Mouse (Mus musculus): Measurements from ENCODE around the gene Il11ra1. TPM values are rescaled to one million over a fixed set of nuclear protein-coding genes. Genes with fewer than 3 reads are reported as not detected.
A peak's percentile ranks its signal among the peaks of the same experiment; 100 is the strongest.

Gene Il11ra1
- polyA plus RNA-seq, 1 experiment from 2014 or later: 63.8 TPM

DNA sequence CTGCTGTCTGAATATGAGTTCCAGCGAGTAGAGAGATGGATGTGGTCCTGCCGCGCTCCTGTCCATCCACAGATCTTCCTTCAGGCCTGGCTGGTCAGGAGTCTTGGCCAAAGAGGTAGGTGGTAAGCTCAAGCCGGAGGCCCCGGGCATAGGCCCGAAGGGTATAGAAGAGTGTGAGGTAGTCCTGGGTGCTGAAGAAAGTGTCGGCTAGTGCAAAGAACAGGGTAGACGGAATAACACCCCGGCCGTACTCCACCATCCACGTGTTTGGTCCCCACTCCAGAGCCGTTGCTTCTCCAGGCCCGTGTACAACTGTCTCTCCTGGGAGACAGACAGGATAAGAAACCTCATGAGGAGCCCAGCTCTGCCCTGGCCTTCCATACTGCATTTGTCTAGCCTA lies 39.5 kb downstream of the Il11ra1 start:
- Histone ChIP-seq H3K27me3 (replicated peaks; ENCODE audit: control insufficient read depth, insufficient read depth, low read length) (no peaks in the 10 kb centered on the region), H3K9ac (ENCODE audit: low read depth, low read length) (0 out of 2 replicates have a peak overlapping the region, but pooled peaks have one; percentile 17), H3K36me3 (ENCODE audit: control insufficient read depth, insufficient read depth) (peaks cover 7% of the 10 kb centered on the region; the same call in 1 of the 2 replicates), H3K9me3 (ENCODE audit: control insufficient read depth) (no peaks in the 10 kb centered on the region), H3K4me3 (ENCODE audit: low read depth, low read length) (no peak overlapping the region), H3K4me1 (replicated peaks; ENCODE audit: control insufficient read depth, insufficient read depth, low read length) (peaks cover 8% of the 10 kb centered on the region; the same call in 1 of the 2 replicates), H3K27ac (ENCODE audit: low read depth, low read length) (no peak overlapping the region), H3K4me2 (replicated peaks; ENCODE audit: low read depth) (peak overlapping the region; percentile 96; the same call in 1 of the 2 replicates)
- no peak for TF ChIP-seq CTCF (IDR thresholded peaks at IDR 0.05; ENCODE audit: low read depth)
- ATAC-seq: no peak
- 97% methylated on average over 13 of the region's 13 CpGs for WGBS

DNA sequence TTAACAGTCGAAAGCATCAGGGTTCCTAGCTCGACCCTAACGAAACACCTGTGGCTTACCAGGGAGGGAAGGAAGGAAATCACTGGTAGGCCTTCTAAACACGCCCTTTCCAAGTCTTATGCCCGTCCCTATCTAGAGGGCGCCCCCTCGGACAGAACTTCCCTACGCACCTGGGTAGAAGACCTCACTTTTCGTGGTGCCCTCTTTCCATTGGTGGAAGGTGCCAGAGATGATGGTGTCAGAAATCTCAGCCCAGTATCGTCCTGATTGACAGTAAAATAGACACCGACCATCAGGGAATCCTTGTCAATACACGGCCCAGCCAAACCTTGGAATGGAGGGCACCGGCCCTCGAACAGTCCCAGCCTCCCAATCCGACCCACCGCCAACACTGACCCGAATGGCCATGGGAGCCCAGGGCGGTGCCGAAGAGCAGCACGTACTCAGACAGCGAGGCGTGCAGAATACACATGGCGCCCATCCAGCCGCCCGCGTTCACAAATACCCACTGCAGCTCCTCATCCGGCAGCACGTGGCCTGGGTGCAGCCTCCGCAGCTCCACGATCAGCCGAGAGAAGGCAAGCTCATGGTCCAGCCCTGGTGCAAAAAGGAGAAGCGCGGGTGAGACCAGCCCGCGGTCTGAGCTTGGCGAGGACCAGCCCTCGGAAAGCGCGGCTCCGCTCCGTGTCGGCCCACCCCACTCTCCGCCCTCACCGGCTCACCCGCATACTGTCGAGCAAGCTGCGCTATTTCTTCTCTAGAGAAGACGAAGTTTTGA lies 40.8 kb downstream of the Il11ra1 start:
- Histone ChIP-seq H3K9ac (ENCODE audit: low read depth, low read length) (peak overlapping the region; percentile 57), H3K4me2 (replicated peaks; ENCODE audit: low read depth) (peak overlapping the region; percentile 96), H3K27me3 (replicated peaks; ENCODE audit: control insufficient read depth, insufficient read depth, low read length) (no peaks in the 10 kb centered on the region), H3K36me3 (ENCODE audit: control insufficient read depth, insufficient read depth) (peaks cover 7% of the 10 kb centered on the region; the same call in 1 of the 2 replicates), H3K4me1 (replicated peaks; ENCODE audit: control insufficient read depth, insufficient read depth, low read length) (peaks cover 8% of the 10 kb centered on the region; the same call in 1 of the 2 replicates), H3K4me3 (ENCODE audit: low read depth, low read length) (peak overlapping the region; percentile 63), H3K9me3 (ENCODE audit: control insufficient read depth) (no peaks in the 10 kb centered on the region), H3K27ac (ENCODE audit: low read depth, low read length) (peak overlapping the region; percentile 82)
- WGBS: under 1% methylated on average over 46 of the region's 48 CpGs
- peak; percentile 65 for ATAC-seq
- TF ChIP-seq CTCF (IDR thresholded peaks at IDR 0.05; ENCODE audit: low read depth): peak; percentile 45

DNA sequence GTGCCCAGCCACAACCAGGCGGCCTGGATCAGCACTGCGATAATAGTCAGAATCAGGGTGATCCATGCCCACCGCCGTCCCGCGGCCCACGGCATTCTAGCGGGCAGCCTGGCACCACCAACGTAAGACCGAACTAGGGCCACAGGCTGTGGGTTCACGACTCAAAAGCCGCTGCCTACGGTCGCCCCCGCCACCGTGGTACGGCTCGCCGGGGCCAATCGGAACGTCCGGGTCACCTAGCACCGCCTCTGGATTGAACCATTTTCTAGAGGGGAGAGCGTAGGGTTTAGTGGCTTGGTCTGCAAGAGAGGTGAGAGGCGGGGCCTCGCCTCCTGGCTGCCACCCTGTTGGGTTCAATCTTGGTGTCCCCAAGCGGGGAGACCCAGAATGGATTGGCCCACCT lies 41.4 kb downstream of the Il11ra1 start:
- under 1% methylated on average over 27 of the region's 27 CpGs for WGBS
- H3K27ac ChIP-seq (ENCODE audit: low read depth, low read length): peak overlapping the region; percentile 82
- peak overlapping the region; percentile 96 for H3K4me2 ChIP-seq (replicated peaks; ENCODE audit: low read depth)
- 0 out of 2 replicates have a peak, but pooled peaks cover under 1% of the 10 kb centered on the region for H3K9me3 ChIP-seq (ENCODE audit: control insufficient read depth)
- peak; percentile 49; the same call in 1 of the 2 replicates for TF ChIP-seq CTCF (IDR thresholded peaks at IDR 0.05; ENCODE audit: low read depth)
- H3K9ac ChIP-seq (ENCODE audit: low read depth, low read length): peak overlapping the region; percentile 57
- ATAC-seq: peak; percentile 91
- H3K27me3 ChIP-seq (replicated peaks; ENCODE audit: control insufficient read depth, insufficient read depth, low read length): no peaks in the 10 kb centered on the region
- H3K4me3 ChIP-seq (ENCODE audit: low read depth, low read length): peak overlapping the region; percentile 63
- H3K4me1 ChIP-seq (replicated peaks; ENCODE audit: control insufficient read depth, insufficient read depth, low read length): peaks cover 8% of the 10 kb centered on the region; the same call in 1 of the 2 replicates
- peaks cover 7% of the 10 kb centered on the region; the same call in 1 of the 2 replicates for H3K36me3 ChIP-seq (ENCODE audit: control insufficient read depth, insufficient read depth)

DNA sequence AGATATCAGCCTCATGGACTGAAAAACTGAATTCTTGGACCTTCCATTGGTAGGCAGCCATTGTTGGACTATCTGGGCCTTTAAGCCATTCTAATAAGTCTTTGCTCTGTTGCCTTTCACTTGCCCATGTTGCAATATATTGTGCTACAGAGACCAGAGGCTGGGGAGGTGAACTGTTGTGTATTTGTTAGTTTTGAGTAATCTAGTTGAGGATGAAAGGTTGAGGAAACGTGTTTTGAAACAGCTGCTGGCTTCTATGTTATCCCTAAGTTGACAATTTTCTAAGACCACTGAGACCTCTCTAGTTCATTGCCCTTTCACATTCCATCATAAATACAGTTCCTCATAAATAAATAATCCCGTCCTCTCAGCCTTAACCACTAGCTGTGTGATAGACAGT lies 44.3 kb downstream of the Il11ra1 start:
- no peak overlapping the region for H3K4me2 ChIP-seq (replicated peaks; ENCODE audit: low read depth)
- TF ChIP-seq CTCF (IDR thresholded peaks at IDR 0.05; ENCODE audit: low read depth): no peak
- 63% methylated on average over 2 of the region's 2 CpGs for WGBS

DNA sequence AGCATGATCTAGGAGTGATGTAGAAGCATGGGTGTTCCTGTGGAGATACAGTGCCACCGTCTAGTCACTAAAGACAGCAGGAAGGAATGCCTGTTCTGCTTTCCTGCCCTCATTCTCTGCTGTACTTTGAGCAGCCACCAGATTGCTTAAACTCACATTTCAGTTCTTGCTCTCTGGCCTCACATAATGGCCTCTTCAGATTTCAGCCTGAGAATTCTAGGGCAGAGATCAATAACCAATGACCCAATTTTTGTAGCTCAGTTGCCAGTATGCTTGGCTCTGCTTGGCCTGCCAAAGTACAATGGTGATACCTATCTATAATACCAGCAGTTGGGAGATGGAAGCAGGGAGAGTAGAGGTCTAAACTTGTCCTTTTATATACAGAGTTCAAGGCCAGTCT lies 45.2 kb downstream of the Il11ra1 start:
- Histone ChIP-seq H3K4me1 (replicated peaks; ENCODE audit: control insufficient read depth, insufficient read depth, low read length) (peaks cover 8% of the 10 kb centered on the region; the same call in 1 of the 2 replicates), H3K4me3 (ENCODE audit: low read depth, low read length) (no peak overlapping the region), H3K9me3 (ENCODE audit: control insufficient read depth) (0 out of 2 replicates have a peak, but pooled peaks cover 2% of the 10 kb centered on the region), H3K27ac (ENCODE audit: low read depth, low read length) (no peak overlapping the region), H3K4me2 (replicated peaks; ENCODE audit: low read depth) (no peak overlapping the region), H3K27me3 (replicated peaks; ENCODE audit: control insufficient read depth, insufficient read depth, low read length) (no peaks in the 10 kb centered on the region), H3K36me3 (ENCODE audit: control insufficient read depth, insufficient read depth) (no peaks in the 10 kb centered on the region), H3K9ac (ENCODE audit: low read depth, low read length) (no peak overlapping the region)
- WGBS: 69% methylated on average over 1 of the region's 1 CpGs
- TF ChIP-seq CTCF (IDR thresholded peaks at IDR 0.05; ENCODE audit: low read depth): no peak
- ATAC-seq: no peak

More for the DNA sequence above, 44.3 kb downstream of the Il11ra1 start:
- no peak for ATAC-seq
- no peaks in the 10 kb centered on the region for H3K36me3 ChIP-seq (ENCODE audit: control insufficient read depth, insufficient read depth)
- H3K27ac ChIP-seq (ENCODE audit: low read depth, low read length): no peak overlapping the region
- no peak overlapping the region for H3K4me3 ChIP-seq (ENCODE audit: low read depth, low read length)
- no peaks in the 10 kb centered on the region for H3K27me3 ChIP-seq (replicated peaks; ENCODE audit: control insufficient read depth, insufficient read depth, low read length)
- H3K9ac ChIP-seq (ENCODE audit: low read depth, low read length): no peak overlapping the region
- peaks cover 8% of the 10 kb centered on the region; the same call in 1 of the 2 replicates for H3K4me1 ChIP-seq (replicated peaks; ENCODE audit: control insufficient read depth, insufficient read depth, low read length)
- H3K9me3 ChIP-seq (ENCODE audit: control insufficient read depth): 0 out of 2 replicates have a peak, but pooled peaks cover 2% of the 10 kb centered on the region

DNA sequence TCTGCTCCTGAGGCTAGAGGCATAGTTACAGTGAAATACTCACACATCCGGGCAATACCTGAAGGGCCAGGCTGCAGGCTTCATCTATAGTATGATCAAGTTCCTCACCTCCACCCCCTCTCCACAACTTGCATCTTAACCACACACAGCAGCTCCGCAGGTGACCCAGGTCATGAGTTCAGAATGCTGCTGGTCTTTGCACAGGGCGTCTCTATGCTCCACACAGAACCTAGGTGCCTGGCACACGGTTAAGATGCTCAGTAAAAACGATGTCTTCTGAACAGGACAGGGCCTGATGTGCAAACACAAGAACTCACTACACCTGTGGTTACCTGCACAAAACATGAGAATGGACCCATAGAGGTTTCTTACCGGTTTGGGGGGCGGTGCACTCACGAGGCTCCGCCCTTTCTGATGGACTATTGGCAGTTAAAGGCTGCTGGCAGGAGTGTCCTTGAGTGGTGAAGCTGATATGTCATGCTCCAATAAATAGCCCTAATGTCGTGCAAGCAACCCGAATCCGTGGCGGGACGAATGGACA lies 55.1 kb downstream of the Il11ra1 start, which contains the start of gene Galt:
Galt (plus strand) TSS at position 432 of the 541 bp plus-strand sequence.
- Histone ChIP-seq H3K9me3 (ENCODE audit: control insufficient read depth) (no peaks in the 10 kb centered on the region), H3K36me3 (ENCODE audit: control insufficient read depth, insufficient read depth) (peaks cover 9% of the 10 kb centered on the region), H3K4me1 (replicated peaks; ENCODE audit: control insufficient read depth, insufficient read depth, low read length) (0 out of 2 replicates have a peak, but pooled peaks cover under 1% of the 10 kb centered on the region), H3K4me3 (ENCODE audit: low read depth, low read length) (peak within 1 kb of the TSS; percentile 72), H3K9ac (ENCODE audit: low read depth, low read length) (peak within 1 kb of the TSS; percentile 82), H3K27me3 (replicated peaks; ENCODE audit: control insufficient read depth, insufficient read depth, low read length) (no peaks in the 10 kb centered on the region), H3K4me2 (replicated peaks; ENCODE audit: low read depth) (peak within 1 kb of the TSS; percentile 88), H3K27ac (ENCODE audit: low read depth, low read length) (peak within 1 kb of the TSS; percentile 94)
- TF ChIP-seq CTCF (IDR thresholded peaks at IDR 0.05; ENCODE audit: low read depth): no peak
- 10% methylated on average over 14 of the region's 14 CpGs for WGBS
- peak; percentile 66 for ATAC-seq

All from intestine, postnatal 0 days (tissue).